Mouse (Mus musculus): ENCODE results near the gene Anxa10. TPM values are rescaled to one million over a fixed set of nuclear protein-coding genes. Genes with fewer than 3 reads are reported as not detected.

Anxa10 gene
- polyA plus RNA-seq, 1 experiment from 2014 or later: not detected

Other genes with a start within 250 kb of the Anxa10 start
- gene Palld, start 220.5 kb downstream of the Anxa10 start, polyA plus RNA-seq (2015; fragmentation: Nextera tagmentation; extraction: Ambion mirVana): 17.3 and 20.1 TPM in 2 replicates
- 0.37 and 0.61 TPM in 2 replicates for gene Ddx60, start 195.1 kb downstream of the Anxa10 start, polyA plus RNA-seq (2015; fragmentation: Nextera tagmentation; extraction: Ambion mirVana)